Mouse (Mus musculus) brown adipose tissue, adult 24 weeks (tissue): ENCODE data around the gene Fut1. TPM values are rescaled to one million over a fixed set of nuclear protein-coding genes. Genes with fewer than 3 reads are reported as not detected.
A peak's percentile ranks its signal among the peaks of the same experiment; 100 is the strongest.

Source experiments
- H3K27ac ChIP-seq: fragments of 200-500 bp; replicated peaks from 2 replicates; pipeline ENCODE4 v1.5.1; 2012; ENCODE audit warnings: low read depth, mild to moderate bottlenecking, low read length
- H3K4me1 ChIP-seq: fragments of 200-500 bp; 2 replicates; pipeline ENCODE4 v1.6.1; 2012; ENCODE audit warnings: low read length, mixed read lengths; ENCODE audit not compliant: control insufficient read depth, insufficient read depth, insufficient read length
- H3K4me3 ChIP-seq: fragments of 200-500 bp; 2 replicates; pipeline ENCODE4 v1.5.1; 2012; ENCODE audit warnings: low read depth, mild to moderate bottlenecking, low read length, moderate library complexity; ENCODE audit not compliant: insufficient read depth
- polyA plus RNA-seq: library from polyadenylated mRNA; stranded (reverse); fragments of >200 nt; gene quantifications from 2 replicates; pipeline ENCODE4 v1.2.4, GENCODE M21; 2012; ENCODE audit not compliant: missing spikeins, insufficient read depth, insufficient read length

Gene Fut1
- polyA plus RNA-seq: not detected in 2 replicates

- H3K27ac ChIP-seq: no peak within 1 kb of the TSS
- H3K4me1 ChIP-seq: peaks cover 3% of the 10 kb centered on the region; the same call in 1 of the 2 replicates
- no peak within 1 kb of the TSS for H3K4me3 ChIP-seq
Observed at GRCm38 (mm10) chr7:45617042-45617695, at the start of gene Fut1. TSS of gene Fut1 (plus strand) at chr7:45617289.

GRCm38 (mm10) chr7:45567780-45568516 is 49.1 kb upstream of the Fut1 start:
- peaks cover 9% of the 10 kb centered on the region for H3K4me1 ChIP-seq
- peak overlapping the region; percentile 44 for H3K27ac ChIP-seq
- peak overlapping the region; percentile 43 for H3K4me3 ChIP-seq

GRCm38 (mm10) chr7:45568601-45569473 is 48.3 kb upstream of the Fut1 start:
- H3K27ac ChIP-seq: no peak overlapping the region
- peak overlapping the region; percentile 19; the same call in 1 of the 2 replicates for H3K4me3 ChIP-seq
- peaks cover 9% of the 10 kb centered on the region for H3K4me1 ChIP-seq

GRCm38 (mm10) chr7:45570103-45570741 is 46.9 kb upstream of the Fut1 start, which contains the start of gene Bcat2:
TSS of gene Bcat2 (plus strand) at chr7:45570153.
- Histone ChIP-seq H3K4me3 (peak within 1 kb of the TSS; percentile 77), H3K27ac (peak within 1 kb of the TSS; percentile 67), H3K4me1 (peaks cover 9% of the 10 kb centered on the region)

- no peak overlapping the region for H3K4me3 ChIP-seq
- peaks cover 13% of the 10 kb centered on the region for H3K4me1 ChIP-seq
- no peak overlapping the region for H3K27ac ChIP-seq
Observed at GRCm38 (mm10) chr7:45571966-45572365, 45.1 kb upstream of the Fut1 start.

GRCm38 (mm10) chr7:45573954-45574353 is 43.1 kb upstream of the Fut1 start:
- no peak overlapping the region for H3K4me3 ChIP-seq
- H3K4me1 ChIP-seq: peaks cover 8% of the 10 kb centered on the region
- no peak overlapping the region for H3K27ac ChIP-seq

GRCm38 (mm10) chr7:45574472-45575379 is 42.4 kb upstream of the Fut1 start:
- Histone ChIP-seq H3K4me1 (peaks cover 8% of the 10 kb centered on the region), H3K4me3 (no peak overlapping the region), H3K27ac (no peak overlapping the region)

GRCm38 (mm10) chr7:45585923-45586322 is 31.2 kb upstream of the Fut1 start:
- no peak overlapping the region for H3K27ac ChIP-seq
- no peak overlapping the region for H3K4me3 ChIP-seq

GRCm38 (mm10) chr7:45587631-45588592 is 29.2 kb upstream of the Fut1 start:
- Histone ChIP-seq H3K27ac (no peak overlapping the region), H3K4me1 (peaks cover 6% of the 10 kb centered on the region; the same call in 1 of the 2 replicates), H3K4me3 (no peak overlapping the region)

More at GRCm38 (mm10) chr7:45585923-45586322, 31.2 kb upstream of the Fut1 start:
- peaks cover 6% of the 10 kb centered on the region; the same call in 1 of the 2 replicates for H3K4me1 ChIP-seq

- Histone ChIP-seq H3K4me3 (peak overlapping the region; percentile 33), H3K27ac (no peak overlapping the region), H3K4me1 (peaks cover 6% of the 10 kb centered on the region; the same call in 1 of the 2 replicates)
Observed at GRCm38 (mm10) chr7:45589173-45589572, 27.9 kb upstream of the Fut1 start.

GRCm38 (mm10) chr7:45589898-45590297 is 27.2 kb upstream of the Fut1 start:
- H3K27ac ChIP-seq: no peak overlapping the region
- H3K4me1 ChIP-seq: peaks cover 6% of the 10 kb centered on the region; the same call in 1 of the 2 replicates
- no peak overlapping the region for H3K4me3 ChIP-seq

GRCm38 (mm10) chr7:45590874-45591273 is 26.2 kb upstream of the Fut1 start:
- Histone ChIP-seq H3K4me3 (no peak overlapping the region), H3K4me1 (peaks cover under 1% of the 10 kb centered on the region; the same call in 1 of the 2 replicates), H3K27ac (no peak overlapping the region)

GRCm38 (mm10) chr7:45591880-45592279 is 25.2 kb upstream of the Fut1 start:
- Histone ChIP-seq H3K27ac (peak overlapping the region; percentile 51; the same call in 1 of the 2 replicates), H3K4me3 (no peak overlapping the region), H3K4me1 (no peaks in the 10 kb centered on the region)
